Mouse (Mus musculus) c-Kit-positive CD71-positive TER-119-negative erythroid progenitor cells, embryonic 14.5 days (primary cell): ENCODE data around the gene Knop1.

ENCODE experiments used
- DNase-seq: peaks from one replicate; pipeline ENCODE4 v3.0.0-alpha.2; 2013; ENCODE audit warnings: low read depth

Gene Knop1

DNA sequence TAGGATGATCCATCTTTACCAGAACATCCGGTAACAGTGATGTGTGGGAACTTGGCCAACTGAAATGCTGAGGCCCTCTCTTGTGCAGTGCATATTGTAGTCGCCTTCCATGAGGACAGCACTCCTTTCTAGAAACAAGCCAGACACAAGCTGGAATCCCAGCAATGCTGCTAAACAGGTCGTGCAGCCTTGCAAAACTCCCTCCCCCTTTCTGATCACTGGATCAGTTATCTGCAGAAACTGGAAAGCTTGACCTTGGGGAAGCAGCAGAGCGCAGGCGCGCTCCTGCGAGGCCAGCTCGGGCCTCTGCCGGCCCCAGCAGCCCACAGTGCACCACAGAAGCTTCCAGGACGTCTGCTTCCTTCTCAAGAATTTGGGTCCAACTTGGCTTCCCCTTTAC lies 7.3 kb downstream of the Knop1 start:
- DNase-seq = no peak

DNA sequence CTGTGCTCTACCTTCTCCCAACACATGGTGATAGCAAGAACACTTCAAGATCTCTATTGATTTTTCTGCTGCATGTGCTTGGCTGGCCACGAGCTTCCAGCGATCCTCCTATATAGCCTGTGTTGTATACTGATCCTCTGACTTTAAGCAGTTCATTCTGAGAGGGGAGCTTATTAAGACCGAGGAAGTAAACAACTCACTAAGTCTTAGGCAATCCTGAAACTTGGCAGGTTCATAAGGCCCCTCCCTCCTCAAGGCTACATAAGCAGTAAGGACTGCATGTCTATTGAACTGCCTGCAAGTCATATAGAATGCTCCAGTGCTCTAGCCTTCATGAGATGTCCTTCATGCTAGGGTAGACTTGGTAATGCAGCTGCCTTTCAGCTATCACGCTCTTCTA lies 9.7 kb downstream of the Knop1 start:
- no peak for DNase-seq

DNA sequence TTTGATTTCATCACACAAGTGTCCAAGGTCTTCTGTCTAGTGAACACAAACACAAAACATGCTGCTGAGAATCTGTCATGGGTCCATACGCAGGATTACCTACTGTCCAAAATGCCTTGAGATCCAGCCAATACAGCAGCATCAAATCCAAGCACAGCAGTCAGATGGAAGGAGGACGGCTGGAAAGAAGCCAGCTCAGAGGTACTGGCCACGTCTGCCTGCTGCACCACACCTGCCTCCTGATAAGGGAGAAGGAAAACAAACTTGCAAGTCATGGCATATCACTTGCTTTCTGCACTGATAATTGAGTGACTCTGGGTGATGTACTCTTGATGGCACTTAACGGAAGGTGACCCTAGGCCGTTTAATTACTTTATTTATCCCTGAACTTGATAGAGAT lies 10.9 kb downstream of the Knop1 start:
- no peak for DNase-seq

DNA sequence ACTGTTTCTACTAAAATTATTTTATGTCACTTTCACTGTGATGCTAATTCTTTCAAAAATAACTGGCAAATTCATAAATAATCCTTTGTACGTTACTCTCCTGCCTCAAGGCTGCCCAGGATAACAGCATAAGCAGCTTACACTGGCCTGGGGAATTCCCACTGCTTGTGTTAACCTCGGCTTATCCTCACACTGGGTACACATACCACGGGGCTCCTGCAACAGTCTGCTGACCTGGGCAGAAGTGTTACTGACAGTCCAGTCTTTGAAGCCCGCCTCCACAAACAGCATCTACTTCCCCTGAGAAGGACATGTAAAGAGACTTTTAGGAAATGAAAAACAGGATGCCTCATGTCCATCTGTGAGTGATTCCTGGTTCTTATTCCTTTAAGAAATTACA lies 13.1 kb downstream of the Knop1 start:
- no peak for DNase-seq

DNA sequence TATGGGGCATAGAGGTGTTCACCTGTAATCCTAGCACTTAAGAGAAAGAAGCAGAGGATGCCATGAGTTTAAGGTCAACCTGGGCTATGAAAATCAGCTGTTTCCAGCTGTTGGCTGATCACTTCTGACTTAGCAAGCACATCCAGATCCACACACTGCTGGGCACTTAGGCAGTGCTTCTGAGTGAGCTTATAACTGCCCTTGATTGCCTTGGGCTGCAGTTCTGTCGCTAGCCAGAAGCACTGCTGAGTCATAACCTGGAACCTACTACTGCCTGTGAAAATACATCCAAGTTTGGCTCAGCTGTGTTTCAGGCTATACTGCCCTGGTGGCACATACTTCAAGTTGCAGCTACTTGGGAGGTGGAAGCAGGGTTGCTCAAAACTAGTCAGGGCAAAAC lies 14.3 kb downstream of the Knop1 start:
- no peak for DNase-seq

DNA sequence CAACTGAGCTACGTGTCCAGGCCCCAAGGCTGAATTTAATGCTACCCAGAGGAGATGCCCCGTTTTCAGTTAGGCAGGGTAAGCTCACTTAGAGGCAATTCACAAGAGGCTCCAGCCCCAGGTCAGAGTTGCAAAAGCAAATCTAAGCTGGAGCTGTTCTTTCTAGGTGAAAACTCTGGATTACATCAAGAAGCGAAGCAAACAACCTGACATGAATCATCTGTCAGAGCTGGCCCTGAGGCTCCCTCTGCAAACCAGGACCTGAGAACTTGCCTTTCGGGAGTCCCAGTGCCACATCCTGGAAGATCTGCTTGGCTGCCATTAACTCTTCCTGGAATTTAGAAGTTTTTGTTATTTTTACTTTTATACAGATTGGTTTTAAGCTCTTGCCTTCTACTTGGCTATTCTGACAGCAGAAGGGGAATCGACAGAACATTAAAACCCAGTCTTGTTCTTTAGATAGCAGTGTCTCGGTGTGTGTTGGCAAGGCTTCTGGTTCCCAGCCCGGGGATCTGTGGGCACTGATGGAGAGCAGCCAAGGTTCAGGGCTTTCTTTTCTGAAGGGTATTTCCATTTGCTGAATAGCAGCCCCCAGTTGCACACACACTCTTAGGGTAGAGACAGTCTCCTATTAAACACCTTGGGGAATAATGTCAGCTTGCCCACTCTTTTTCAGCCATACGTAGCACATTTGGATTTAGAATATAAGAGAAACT lies 14.9 kb downstream of the Knop1 start:
- no peak for DNase-seq

DNA sequence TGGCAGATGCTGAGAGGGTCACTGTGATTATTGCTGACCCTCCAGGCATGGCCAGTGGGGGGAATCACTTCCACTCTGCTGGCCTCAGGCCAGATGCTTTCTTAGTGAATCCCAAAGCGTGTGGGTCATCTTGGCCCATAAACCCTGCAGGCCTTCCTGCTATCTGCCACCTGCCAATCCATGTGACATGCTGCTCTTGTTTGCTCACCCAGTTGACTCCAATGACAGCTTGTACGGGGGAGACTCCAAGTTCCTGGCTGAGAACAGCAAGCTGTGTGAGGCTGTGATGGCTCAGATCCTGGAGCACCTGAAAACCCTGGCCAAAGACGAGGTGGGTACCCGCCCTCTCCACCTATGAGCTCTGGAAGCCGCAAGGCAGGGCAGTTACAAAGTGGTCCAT lies 18.2 kb downstream of the Knop1 start:
- no peak for DNase-seq

DNA sequence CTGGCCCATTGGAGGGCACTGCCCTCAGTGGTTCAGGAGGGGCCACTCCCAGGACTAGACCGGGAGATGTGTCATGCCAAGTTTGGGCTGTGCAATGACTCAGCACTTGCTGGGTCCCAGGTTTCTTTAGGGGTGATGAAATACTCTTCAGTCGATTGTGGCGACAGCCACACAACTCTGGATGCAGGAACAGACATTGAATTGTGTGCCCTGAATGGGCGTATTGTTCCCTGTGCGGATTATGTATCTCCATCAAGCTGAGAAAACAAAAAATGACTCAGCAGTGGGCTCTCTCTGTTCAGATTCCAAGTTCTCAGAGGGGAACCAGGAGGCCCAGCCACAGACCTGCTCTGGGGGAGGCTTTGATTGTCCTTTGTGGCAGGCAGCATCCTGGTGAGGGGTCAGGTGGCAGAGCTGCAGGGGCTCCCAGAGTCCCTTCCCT lies 28.1 kb downstream of the Knop1 start:
- DNase-seq = no peak

DNA sequence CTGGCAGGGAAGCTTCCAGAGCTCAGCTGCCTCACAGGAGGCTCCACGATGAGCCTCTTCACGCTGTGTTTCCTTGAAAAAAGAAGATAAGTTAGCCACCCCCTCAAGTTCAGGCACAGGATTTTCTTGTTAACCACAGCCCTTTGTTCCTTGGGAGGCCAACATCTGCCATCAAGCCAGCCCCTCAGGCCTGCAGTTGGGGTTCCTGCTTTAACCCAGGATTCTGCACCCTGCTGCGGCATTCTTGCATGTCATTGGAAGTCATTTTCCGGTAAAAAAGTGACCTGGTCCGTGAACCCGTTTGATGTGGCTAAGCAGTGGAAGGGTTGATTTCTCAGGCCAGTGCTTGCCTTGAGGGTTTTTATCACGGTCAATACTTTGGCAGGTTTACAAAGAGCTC lies 31.6 kb downstream of the Knop1 start:
- no peak for DNase-seq

DNA sequence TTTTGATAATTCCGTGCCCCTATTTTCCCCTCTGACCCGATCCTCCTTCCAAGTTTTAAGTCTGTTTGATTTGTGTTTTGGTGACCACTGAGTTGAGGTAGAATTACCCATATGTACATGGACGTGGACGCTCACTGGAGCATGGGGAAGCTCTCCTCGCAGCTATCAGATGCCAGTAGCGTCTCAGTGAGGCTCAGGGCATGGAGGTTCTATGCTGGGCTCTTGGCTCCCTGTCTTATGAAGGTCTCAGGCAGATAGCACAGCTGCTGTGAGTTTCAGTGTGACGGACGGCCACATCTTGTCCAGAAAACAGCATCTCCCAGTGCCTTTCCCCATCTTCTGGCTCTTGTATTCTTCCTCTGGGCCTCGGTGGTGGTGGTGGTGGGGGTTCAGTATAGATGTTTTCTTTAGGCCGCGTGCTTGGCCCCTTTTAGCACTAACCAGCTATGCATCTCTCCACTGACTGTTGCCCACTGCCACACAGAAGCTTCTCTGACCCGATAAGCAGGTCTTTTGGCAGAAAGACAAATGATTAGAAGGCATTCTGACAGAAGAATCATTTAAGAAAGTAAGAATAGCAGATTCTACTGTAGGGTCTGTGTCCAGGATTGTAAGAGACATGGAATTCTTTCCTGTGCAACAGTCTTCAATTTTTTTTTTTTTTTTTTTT lies 34.0 kb downstream of the Knop1 start:
- no peak for DNase-seq

DNA sequence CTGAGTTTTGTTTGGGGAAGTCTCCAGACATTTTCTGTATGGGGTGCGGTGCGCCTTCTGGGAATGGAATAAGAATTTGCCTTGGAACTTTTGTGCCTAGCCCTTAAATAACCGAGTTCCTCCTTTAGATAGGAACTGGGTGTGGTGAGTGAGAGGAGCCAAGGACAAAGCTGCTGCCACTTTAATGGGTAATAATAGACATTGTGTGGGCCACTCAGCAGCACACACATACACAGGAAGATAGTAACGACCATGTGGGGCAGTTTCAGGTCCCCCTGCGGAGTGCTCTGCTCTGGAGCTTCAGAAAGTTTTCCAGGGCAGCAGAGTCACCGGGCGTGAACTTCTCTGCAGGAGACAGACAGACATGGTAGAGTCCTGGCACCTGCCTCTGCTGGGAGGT lies 34.7 kb downstream of the Knop1 start:
- DNase-seq = no peak

DNA sequence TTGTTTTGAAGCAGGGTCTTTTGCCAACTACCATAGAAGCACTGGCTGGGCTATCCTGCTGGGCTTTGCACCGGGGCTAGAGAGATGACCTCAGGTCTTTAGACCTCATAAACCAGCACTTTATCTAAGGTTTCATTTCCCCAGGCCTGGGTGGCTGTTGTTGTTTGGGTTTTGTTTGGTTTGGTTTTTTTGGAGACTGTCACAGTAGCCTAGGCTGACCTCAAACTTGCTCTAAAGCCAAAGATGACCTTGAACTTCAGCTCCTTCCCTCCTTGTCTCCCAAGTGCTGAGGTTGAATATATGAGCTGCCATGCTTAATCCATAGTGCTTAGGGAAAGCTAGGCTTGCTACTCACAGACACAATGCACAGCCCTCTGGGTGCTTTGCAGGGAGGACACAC lies 36.4 kb downstream of the Knop1 start:
- no peak for DNase-seq

DNA sequence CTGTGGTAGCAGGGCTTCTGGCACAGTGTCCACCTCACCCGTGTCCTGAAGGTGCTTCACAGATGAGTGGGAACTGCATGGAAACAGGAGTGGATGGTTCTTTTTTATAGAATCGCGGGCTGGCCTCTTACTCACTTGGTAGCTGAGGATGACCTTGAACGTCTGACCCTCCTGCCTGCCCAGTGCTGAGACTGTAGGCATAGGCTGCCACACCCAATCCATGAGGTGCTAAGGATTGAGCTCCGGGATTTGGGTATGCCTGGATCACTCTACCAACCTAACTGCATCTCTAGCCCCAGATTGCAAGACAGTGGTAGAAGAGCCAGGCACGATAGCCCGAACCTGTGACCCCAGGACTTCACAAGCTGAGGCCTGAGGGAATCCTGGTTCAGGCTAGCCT lies 38.3 kb downstream of the Knop1 start:
- no peak for DNase-seq

DNA sequence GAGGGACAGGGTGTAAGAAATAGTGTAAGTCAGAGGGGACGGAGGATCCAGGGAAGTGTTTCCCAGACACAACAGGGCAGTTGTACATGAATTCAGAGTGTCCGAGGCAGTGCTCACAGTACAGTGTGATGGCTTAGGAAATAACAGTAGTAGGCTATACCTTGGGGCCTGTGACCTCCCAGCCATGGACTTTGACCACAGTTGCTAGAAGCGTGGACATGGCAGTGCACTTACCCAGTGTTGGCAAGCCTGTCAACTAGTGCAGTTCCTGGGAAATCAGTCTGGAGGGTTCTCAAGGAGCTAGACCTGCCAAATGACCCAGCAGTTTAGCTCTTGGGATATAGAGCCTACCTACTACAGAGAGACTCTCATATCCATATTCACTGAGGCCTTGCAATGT lies 39.8 kb downstream of the Knop1 start:
- no peak for DNase-seq

DNA sequence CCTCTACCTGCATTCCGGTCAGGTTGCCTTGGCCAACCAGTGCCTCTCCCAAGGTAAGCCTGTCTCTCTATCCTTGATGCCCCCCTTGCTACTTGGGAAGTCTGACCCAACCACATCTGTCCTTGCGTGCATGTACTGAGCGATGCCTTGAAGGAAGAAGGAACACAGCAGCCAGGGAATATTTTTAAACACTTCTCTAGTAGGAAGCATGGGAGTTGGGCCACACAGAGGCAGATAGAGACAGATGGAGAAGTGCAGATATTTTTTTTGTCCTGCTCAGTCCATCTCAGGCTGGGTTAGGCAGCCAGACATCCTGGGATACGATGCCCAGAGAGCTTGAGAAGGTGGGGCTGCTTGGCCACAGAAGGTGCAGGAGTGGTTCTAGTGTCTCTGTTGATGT lies 42.5 kb downstream of the Knop1 start:
- DNase-seq = no peak

DNA sequence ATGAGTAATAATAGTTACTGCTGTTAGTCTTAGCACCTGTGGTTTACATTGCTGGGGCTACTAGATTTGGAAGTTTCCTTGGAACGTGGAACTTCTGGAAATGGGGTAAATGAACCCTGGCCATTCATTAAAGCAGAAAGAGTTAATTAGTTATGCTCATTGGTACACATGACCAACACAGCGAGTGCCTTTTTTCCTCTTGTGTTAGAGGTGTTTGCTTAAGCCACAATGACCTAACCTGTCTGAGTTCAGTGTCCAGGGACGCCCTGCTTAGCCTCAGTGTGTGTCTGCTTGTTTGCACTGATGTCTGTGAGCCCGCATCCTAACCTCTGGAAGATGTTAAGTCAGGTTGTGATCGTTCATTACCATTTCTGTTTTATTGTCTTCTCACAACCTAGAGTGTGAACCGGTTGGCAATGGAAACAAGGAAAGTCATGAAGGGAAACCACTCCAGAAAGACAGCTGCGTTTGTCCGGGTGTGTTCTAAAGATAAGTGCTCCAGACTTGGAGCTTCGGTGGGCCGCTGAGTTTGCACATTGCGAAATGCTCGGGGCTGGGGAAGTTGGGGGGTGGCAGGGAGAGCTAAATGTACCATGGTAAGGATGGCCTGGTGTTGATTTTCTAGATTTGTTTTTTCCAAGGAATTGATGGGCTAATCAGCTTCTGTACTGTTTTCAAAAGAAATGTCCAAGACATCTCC lies 44.5 kb downstream of the Knop1 start:
- no peak for DNase-seq

DNA sequence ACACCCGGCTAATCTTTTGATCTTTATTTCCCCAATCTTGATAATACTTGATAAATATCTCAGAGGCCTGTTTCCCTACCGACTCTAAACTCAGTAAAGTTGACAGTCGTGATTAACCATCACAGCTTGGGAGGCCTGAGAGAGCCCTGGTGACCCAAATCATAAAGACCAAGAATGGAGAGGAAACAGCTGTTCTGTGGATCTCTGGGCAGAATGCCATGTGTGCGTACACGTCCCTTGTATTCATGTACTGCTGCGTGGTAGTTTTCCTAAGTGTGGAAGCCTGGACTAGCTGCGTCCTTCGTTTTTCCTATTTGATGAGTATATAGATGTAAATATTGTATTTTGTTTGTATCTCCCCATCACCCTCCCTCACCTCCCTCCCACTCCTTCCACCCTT lies 48.2 kb downstream of the Knop1 start:
- no peak for DNase-seq

DNA sequence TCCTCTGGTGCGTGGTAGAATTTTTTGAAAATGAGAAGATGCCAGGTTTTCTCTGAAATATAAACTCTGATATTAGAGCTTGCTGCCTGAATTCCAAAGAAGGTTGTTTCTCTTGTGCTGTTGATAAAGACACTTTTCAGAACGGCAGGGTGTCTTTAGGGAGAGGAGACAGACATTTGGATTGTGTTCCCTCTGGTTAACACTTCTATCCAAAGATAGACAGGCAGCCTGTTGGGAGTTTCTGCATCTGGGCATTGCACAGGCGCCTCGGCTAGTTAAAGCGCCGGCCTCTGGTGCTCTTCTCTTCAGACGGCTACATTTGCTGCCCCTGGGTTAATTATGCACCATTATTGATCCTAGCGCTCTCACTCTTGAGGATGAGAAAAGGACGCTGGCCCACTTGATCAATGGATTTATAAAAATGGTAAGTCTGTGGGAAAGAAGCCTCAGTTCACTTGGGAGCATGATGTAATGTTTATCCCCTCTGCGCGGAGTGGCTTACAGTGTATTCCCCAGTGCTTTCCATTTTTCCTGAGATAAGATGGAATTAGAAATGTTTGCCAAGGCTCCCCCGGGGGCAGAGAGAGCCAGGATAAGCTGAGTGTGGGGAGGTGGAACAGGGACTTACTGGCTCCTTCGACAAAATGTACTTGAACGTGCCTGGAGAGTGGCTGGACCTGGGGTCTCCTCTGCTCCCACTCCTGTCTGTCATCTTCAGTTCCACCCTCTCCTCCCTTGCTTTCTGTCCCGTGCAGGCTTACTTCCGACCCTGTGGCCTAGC lies 49.2 kb downstream of the Knop1 start:
- DNase-seq = no peak

DNA sequence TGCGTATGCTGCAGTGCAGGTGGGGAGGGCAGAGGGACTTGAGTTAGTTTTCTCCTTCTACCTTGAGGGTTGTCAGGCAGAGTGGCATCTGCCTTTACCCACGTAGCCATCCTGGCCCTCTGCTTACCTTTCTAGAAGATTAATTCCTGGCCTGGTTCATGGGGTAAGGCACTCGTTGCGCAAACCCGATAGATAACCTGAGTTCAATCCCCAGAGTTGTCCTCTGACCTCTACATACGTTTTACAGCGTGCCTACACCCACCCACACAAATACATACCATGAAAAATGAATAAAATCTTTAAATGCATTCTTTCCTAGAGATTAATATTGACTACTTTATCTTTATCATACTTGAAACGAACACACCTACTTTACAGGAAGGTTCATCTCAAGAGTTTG lies 52.6 kb downstream of the Knop1 start:
- no peak for DNase-seq

DNA sequence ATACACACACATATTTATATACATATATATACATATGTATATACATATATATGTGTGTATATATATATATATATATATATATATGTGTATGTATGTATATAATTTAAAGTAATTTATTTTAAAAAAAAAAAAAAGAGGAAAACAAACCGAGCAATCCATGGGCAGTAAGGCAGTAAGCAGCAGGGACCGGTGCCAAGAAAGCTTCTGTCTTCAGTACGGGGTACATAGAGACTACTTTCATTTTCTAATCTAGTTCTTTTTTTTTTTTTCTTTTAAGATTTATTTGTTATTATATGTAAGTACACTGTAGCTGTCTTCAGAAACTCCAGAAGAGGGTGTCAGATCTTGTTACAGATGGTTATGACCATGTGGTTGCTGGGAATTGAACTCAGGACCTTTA lies 54.3 kb downstream of the Knop1 start:
- no peak for DNase-seq

DNA sequence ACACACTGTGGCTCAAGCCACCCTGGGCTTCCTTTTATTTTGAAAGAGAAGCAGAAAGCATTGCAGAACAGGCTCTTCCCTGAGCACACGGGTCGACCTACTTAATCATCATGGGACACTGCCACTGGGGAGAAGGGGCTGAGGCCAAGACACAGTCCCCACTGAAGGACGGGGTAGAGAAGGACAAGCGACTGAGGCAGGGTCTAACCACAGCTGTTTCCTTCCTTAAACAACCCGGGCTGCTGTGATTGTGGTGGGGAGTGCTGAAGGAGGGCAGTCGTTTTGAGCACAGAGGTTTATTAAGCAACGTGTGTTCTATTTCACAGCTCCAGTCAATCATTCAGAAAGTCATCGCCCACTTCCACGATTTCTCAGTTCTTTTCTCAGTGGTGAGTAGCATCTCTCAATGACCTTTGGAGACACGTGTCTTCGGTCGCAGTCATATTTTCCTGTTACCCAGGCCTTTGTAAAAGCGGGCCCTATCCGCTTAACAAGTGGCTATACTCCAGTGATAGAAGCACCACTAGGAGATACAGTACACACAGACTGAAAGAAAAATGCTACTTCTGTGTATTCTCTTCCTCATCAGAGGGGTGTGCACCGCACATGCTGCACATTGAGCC lies 55.8 kb downstream of the Knop1 start:
- no peak for DNase-seq

DNA sequence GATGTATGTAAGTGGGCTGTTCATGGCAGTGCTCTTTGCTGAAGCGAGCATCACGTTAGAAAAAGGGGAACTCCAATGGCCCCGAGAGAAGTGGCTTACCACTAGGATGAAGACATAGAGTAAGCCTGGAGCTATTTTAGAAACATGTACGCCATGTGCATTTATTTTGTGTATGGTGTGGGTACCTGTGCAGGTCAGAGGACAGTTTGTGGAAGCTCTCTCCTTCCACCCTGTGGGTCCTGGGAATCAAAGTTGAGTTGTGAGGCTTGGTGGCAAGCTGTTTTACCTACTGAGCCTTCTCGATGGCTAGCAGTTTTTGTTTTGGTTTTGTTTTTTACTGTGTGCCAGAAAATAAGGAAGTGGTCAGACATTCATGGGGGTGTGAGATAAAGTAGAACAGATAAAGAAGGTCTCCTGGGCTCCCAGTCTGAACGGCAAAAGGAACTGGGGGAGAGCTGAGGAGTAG lies 57.9 kb downstream of the Knop1 start:
- DNase-seq = no peak
